Comparison of ENCODE assay signal across 15 mouse cellular contexts in the genomic region with DNA sequence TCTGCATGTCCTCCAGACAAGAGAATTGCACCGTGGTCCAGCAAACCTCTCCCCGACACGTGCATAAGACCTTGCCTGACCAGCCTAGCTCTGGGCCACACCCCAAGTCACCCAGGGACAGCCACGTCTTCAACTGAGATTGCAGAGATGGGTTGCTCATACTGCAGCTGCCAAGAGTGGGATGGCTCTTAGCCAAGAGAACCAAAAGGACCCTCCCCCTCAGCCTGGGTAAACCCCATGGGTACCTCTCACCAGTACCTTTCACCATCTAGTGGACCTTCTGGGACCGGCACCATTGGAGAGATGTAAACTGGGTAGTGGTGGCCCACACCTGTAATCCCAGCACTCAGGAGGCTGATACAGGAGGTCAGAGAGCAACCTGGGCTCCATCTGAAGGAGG. TPM values are rescaled to one million over a fixed set of nuclear protein-coding genes. Genes with fewer than 3 reads are reported as not detected.
DNase-seq lines count a peak whose midpoint lies in the region; ATAC-seq and TF ChIP-seq lines count a peak whose summit lies in the region.
"Had no signal": no experiment of that assay in that cellular context is flagged by ENCODE, and none has a peak within 500 bp of the region (broad histone marks: within the 10 kb centered on the region; RNA-seq: fewer than 3 reads in every experiment).

No protein-coding gene starts in this region.

- no peaks in the 10 kb centered on the region for H3K27me3 ChIP-seq in hindbrain, postnatal 0 days (ENCODE audit: insufficient read depth, low read length)
- no peaks in the 10 kb centered on the region for H3K27me3 ChIP-seq in hindbrain, embryonic 16.5 days (replicated peaks; ENCODE audit: control insufficient read depth, insufficient read depth, low read length)
- peaks cover 14% of the 10 kb centered on the region for H3K27me3 ChIP-seq in midbrain, embryonic 11.5 days (ENCODE audit: control insufficient read depth, insufficient read depth, low read length)
- peaks cover 22% of the 10 kb centered on the region for H3K27me3 ChIP-seq in midbrain, embryonic 13.5 days

- WGBS in hindbrain, postnatal 0 days: 55% methylated on average over 5 of the region's 5 CpGs
- 66% methylated on average over 5 of the region's 5 CpGs for WGBS in hindbrain, embryonic 16.5 days
- WGBS in midbrain, embryonic 11.5 days: 79% methylated on average over 5 of the region's 5 CpGs
- 79% methylated on average over 5 of the region's 5 CpGs for WGBS in midbrain, embryonic 13.5 days
- 50% methylated on average over 5 of the region's 5 CpGs for WGBS in olfactory bulb, adult 2 months

- peak; percentile 66 for DNase-seq in cerebellum, adult 11-12 months
- DNase-seq in cerebellum, adult 18-20 months: no peak
- DNase-seq in hindbrain, postnatal 0 days (ENCODE audit: low spot score): no peak
- DNase-seq in midbrain, embryonic 11.5 days (ENCODE audit: low spot score, missing footprints): peak; percentile 80
- DNase-seq in left cerebral cortex, adult 18-20 months (ENCODE audit: low spot score in 2 of 2): no peak
- DNase-seq: B cell, adult 2 months; liver, embryonic 13.5 days; midbrain, embryonic 14.5 days; thymus, postnatal 36 days had no signal

- H3K4me1 ChIP-seq in hindbrain, postnatal 0 days (ENCODE audit: insufficient read depth, low read length): peaks cover 25% of the 10 kb centered on the region
- peaks cover 13% of the 10 kb centered on the region for H3K4me1 ChIP-seq in hindbrain, embryonic 16.5 days (ENCODE audit: control insufficient read depth, insufficient read depth, low read depth, low read length)
- H3K4me1 ChIP-seq in midbrain, embryonic 11.5 days (ENCODE audit: control insufficient read depth, insufficient read depth, low read length): peaks cover 15% of the 10 kb centered on the region
- peaks cover 17% of the 10 kb centered on the region for H3K4me1 ChIP-seq in midbrain, embryonic 13.5 days (replicated peaks)
- H3K4me1 ChIP-seq in olfactory bulb, adult 2 months (ENCODE audit: control insufficient read depth, insufficient read depth, low read length): peaks cover 34% of the 10 kb centered on the region

- no peak overlapping the region for H3K4me3 ChIP-seq in hindbrain, postnatal 0 days (ENCODE audit: low read length)
- no peak overlapping the region for H3K4me3 ChIP-seq in hindbrain, embryonic 16.5 days (ENCODE audit: low read length)
- H3K4me3 ChIP-seq in midbrain, embryonic 11.5 days (ENCODE audit: low read depth, low read length): no peak overlapping the region
- H3K4me3 ChIP-seq in midbrain, embryonic 13.5 days (replicated peaks): no peak overlapping the region
- H3K4me3 ChIP-seq in olfactory bulb, adult 2 months (ENCODE audit: insufficient read depth, low read depth, low read length): peak overlapping the region; percentile 89
- H3K4me3 ChIP-seq: intestine, embryonic 15.5 days; limb, embryonic 10.5 days; liver, embryonic 13.5 days; stomach, embryonic 15.5 days had no signal

- no peak overlapping the region for H3K9ac ChIP-seq in hindbrain, postnatal 0 days (replicated peaks; ENCODE audit: low read length)
- H3K9ac ChIP-seq in hindbrain, embryonic 16.5 days (ENCODE audit: low read depth, low read length): no peak overlapping the region
- no peak overlapping the region for H3K9ac ChIP-seq in midbrain, embryonic 11.5 days (ENCODE audit: low read length)
- H3K9ac ChIP-seq in midbrain, embryonic 13.5 days (replicated peaks): no peak overlapping the region
- H3K9ac ChIP-seq: intestine, embryonic 15.5 days; liver, embryonic 13.5 days; stomach, embryonic 15.5 days had no signal

- no peak for TF ChIP-seq POLR2A in olfactory bulb, adult 2 months (IDR thresholded peaks at IDR 0.05; ENCODE audit: insufficient read depth, low read depth, low read length)

- ATAC-seq in hindbrain, postnatal 0 days: no peak
- no peak for ATAC-seq in hindbrain, embryonic 16.5 days
- no peak for ATAC-seq in midbrain, embryonic 11.5 days (ENCODE audit: low FRiP score)
- no peak for ATAC-seq in midbrain, embryonic 13.5 days
- ATAC-seq: intestine, embryonic 15.5 days had no signal

- no peak overlapping the region for H3K4me2 ChIP-seq in hindbrain, postnatal 0 days (ENCODE audit: low read depth, low read length)
- H3K4me2 ChIP-seq in hindbrain, embryonic 16.5 days (ENCODE audit: low read length): no peak overlapping the region
- no peak overlapping the region for H3K4me2 ChIP-seq in midbrain, embryonic 11.5 days
- no peak overlapping the region for H3K4me2 ChIP-seq in midbrain, embryonic 13.5 days (replicated peaks)
- H3K4me2 ChIP-seq: stomach, embryonic 15.5 days had no signal

- no peaks in the 10 kb centered on the region for H3K36me3 ChIP-seq in hindbrain, postnatal 0 days (ENCODE audit: insufficient read depth, low read length)
- H3K36me3 ChIP-seq in hindbrain, embryonic 16.5 days (ENCODE audit: control insufficient read depth, insufficient read depth, low read length): no peaks in the 10 kb centered on the region
- H3K36me3 ChIP-seq in midbrain, embryonic 11.5 days (ENCODE audit: control insufficient read depth, insufficient read depth, low read length): no peaks in the 10 kb centered on the region
- H3K36me3 ChIP-seq in midbrain, embryonic 13.5 days: no peaks in the 10 kb centered on the region
- H3K36me3 ChIP-seq: intestine, embryonic 15.5 days; limb, embryonic 10.5 days; liver, embryonic 13.5 days; stomach, embryonic 15.5 days had no signal

- H3K27ac ChIP-seq in hindbrain, postnatal 0 days: no peak overlapping the region
- no peak overlapping the region for H3K27ac ChIP-seq in hindbrain, embryonic 16.5 days (ENCODE audit: low read depth, low read length)
- no peak overlapping the region for H3K27ac ChIP-seq in midbrain, embryonic 11.5 days (ENCODE audit: low read depth, low read length)
- H3K27ac ChIP-seq in midbrain, embryonic 13.5 days: no peak overlapping the region
- no peak overlapping the region for H3K27ac ChIP-seq in olfactory bulb, adult 2 months (ENCODE audit: insufficient read depth, low read depth, low read length)
- H3K27ac ChIP-seq: intestine, embryonic 15.5 days; limb, embryonic 10.5 days; liver, embryonic 13.5 days; stomach, embryonic 15.5 days had no signal

- H3K9me3 ChIP-seq in hindbrain, postnatal 0 days (ENCODE audit: low read length): no peaks in the 10 kb centered on the region
- H3K9me3 ChIP-seq in hindbrain, embryonic 16.5 days (ENCODE audit: control insufficient read depth, low read length): no peaks in the 10 kb centered on the region
- no peaks in the 10 kb centered on the region for H3K9me3 ChIP-seq in midbrain, embryonic 11.5 days (ENCODE audit: control insufficient read depth, low read length)
- no peaks in the 10 kb centered on the region for H3K9me3 ChIP-seq in midbrain, embryonic 13.5 days
- H3K9me3 ChIP-seq: intestine, embryonic 15.5 days; limb, embryonic 10.5 days; liver, embryonic 13.5 days; stomach, embryonic 15.5 days had no signal

- TF ChIP-seq CTCF in hindbrain, postnatal 0 days (IDR thresholded peaks at IDR 0.05; ENCODE audit: low read depth): 0 out of 2 replicates have a peak, but pooled peaks have one; percentile 2
- TF ChIP-seq CTCF in olfactory bulb, adult 2 months (IDR thresholded peaks at IDR 0.05; ENCODE audit: insufficient read depth, low read depth, low read length): no peak

RNA-seq across cellular contexts. Expression of a gene that starts 2.8 kb away (rescaled TPM):
- total RNA-seq in hindbrain, postnatal 0 days (2014; rRNA removed): 19.7 and 33.1 TPM in 2 replicates
- 13.7 and 15.0 TPM in 2 replicates for polyA plus RNA-seq in hindbrain, postnatal 0 days (2015; fragmentation: Nextera tagmentation; extraction: Ambion mirVana)
- 14.3 and 17.9 TPM in 2 replicates for polyA plus RNA-seq in hindbrain, embryonic 16.5 days (2015; fragmentation: Nextera tagmentation; extraction: Ambion mirVana)
- polyA plus RNA-seq in midbrain, embryonic 11.5 days (2014; fragmentation: Nextera tagmentation; extraction: Ambion mirVana): 4.9 and 5.0 TPM in 2 replicates
- polyA plus RNA-seq in midbrain, embryonic 13.5 days (2015; fragmentation: Nextera tagmentation; extraction: Ambion mirVana): 7.1 and 7.8 TPM in 2 replicates
- 104 TPM in 1 of 2 replicates, not detected in the other for polyA plus RNA-seq in olfactory bulb, adult 2 months (2012; ENCODE audit: insufficient read depth, insufficient read length, low replicate concordance, missing spikeins)
- total RNA-seq in left cerebral cortex, adult 18-20 months (2021): 10 to 100 TPM; 65.8 to 71.3 TPM

RNA-seq across cellular contexts. Expression of a gene that starts 55.7 kb away (rescaled TPM):
- total RNA-seq in hindbrain, postnatal 0 days (2014; rRNA removed): 18.3 and 19.0 TPM in 2 replicates
- 38.6 and 43.3 TPM in 2 replicates for polyA plus RNA-seq in hindbrain, postnatal 0 days (2015; fragmentation: Nextera tagmentation; extraction: Ambion mirVana)
- polyA plus RNA-seq in hindbrain, embryonic 16.5 days (2015; fragmentation: Nextera tagmentation; extraction: Ambion mirVana): 46.4 and 52.2 TPM in 2 replicates
- polyA plus RNA-seq in midbrain, embryonic 11.5 days (2014; fragmentation: Nextera tagmentation; extraction: Ambion mirVana): 252 and 256 TPM in 2 replicates
- 203 and 222 TPM in 2 replicates for polyA plus RNA-seq in midbrain, embryonic 13.5 days (2015; fragmentation: Nextera tagmentation; extraction: Ambion mirVana)
- polyA plus RNA-seq in olfactory bulb, adult 2 months (2012; ENCODE audit: insufficient read depth, insufficient read length, low replicate concordance, missing spikeins): not detected in 2 replicates
- total RNA-seq in left cerebral cortex, adult 18-20 months (2021): 10 to 100 TPM; 13.5 to 23.2 TPM

Comparison
In these comparisons a context has a peak if more than half of its experiments do, and no peak if none do; other contexts are left out.
1. DNase-seq: peak in cerebellum, adult 11-12 months (single experiment) and midbrain, embryonic 11.5 days (single experiment); none in cerebellum, adult 18-20 months (0 of 2), hindbrain, postnatal 0 days (single experiment) and left cerebral cortex, adult 18-20 months (0 of 2).
2. RNA of a gene that starts 55.7 kb away (polyA plus RNA-seq): 252 to 256 TPM in midbrain, embryonic 11.5 days, 203 to 222 TPM in midbrain, embryonic 13.5 days, 46.4 to 52.2 TPM in hindbrain, embryonic 16.5 days and 38.6 to 43.3 TPM in hindbrain, postnatal 0 days; not detected in olfactory bulb, adult 2 months; every median in the first group is over 10 times any median in the second.